Mouse (Mus musculus): ENCODE measurements around the gene Cacng1.

Gene Cacng1

GRCm38 (mm10) chr11:107716332-107716938, at the start of gene Cacng1:
Gene Cacng1 (minus strand): TSS chr11:107716522.
- in situ Hi-C loops (cut with MboI; ENCODE audit: low sequenced_read_pairs): no loop called here

GRCm38 (mm10) chr11:107762688-107763460, 46.6 kb upstream of the Cacng1 start:
- in situ Hi-C loops (cut with MboI; ENCODE audit: low sequenced_read_pairs): no loop called here

GRCm38 (mm10) chr11:107761790-107762500, 45.6 kb upstream of the Cacng1 start:
- in situ Hi-C loops (cut with MboI; ENCODE audit: low sequenced_read_pairs): no loop called here

GRCm38 (mm10) chr11:107760001-107760400, 43.7 kb upstream of the Cacng1 start:
- in situ Hi-C loops (cut with MboI; ENCODE audit: low sequenced_read_pairs): no loop called here

- in situ Hi-C loops (cut with MboI; ENCODE audit: low sequenced_read_pairs): no loop called here
Measured at GRCm38 (mm10) chr11:107759516-107759915, 43.2 kb upstream of the Cacng1 start.

- in situ Hi-C loops (cut with MboI; ENCODE audit: low sequenced_read_pairs): no loop called here
Measured at GRCm38 (mm10) chr11:107749114-107749513, 32.8 kb upstream of the Cacng1 start.

GRCm38 (mm10) chr11:107748243-107749035, 32.1 kb upstream of the Cacng1 start:
- in situ Hi-C loops (cut with MboI; ENCODE audit: low sequenced_read_pairs): no loop called here

- in situ Hi-C loops (cut with MboI; ENCODE audit: low sequenced_read_pairs): no loop called here
Measured at GRCm38 (mm10) chr11:107743100-107743499, 26.8 kb upstream of the Cacng1 start.

- in situ Hi-C loops (cut with MboI; ENCODE audit: low sequenced_read_pairs): no loop called here
Measured at GRCm38 (mm10) chr11:107738418-107739099, 22.2 kb upstream of the Cacng1 start.

- in situ Hi-C loops (cut with MboI; ENCODE audit: low sequenced_read_pairs): no loop called here
Measured at GRCm38 (mm10) chr11:107737886-107738285, 21.6 kb upstream of the Cacng1 start.

- in situ Hi-C loops (cut with MboI; ENCODE audit: low sequenced_read_pairs): no loop called here
Measured at GRCm38 (mm10) chr11:107734133-107734532, 17.8 kb upstream of the Cacng1 start.

GRCm38 (mm10) chr11:107731498-107731897, 15.2 kb upstream of the Cacng1 start:
- in situ Hi-C loops (cut with MboI; ENCODE audit: low sequenced_read_pairs): no loop called here

- in situ Hi-C loops (cut with MboI; ENCODE audit: low sequenced_read_pairs): no loop called here
Measured at GRCm38 (mm10) chr11:107730940-107731339, 14.6 kb upstream of the Cacng1 start.

GRCm38 (mm10) chr11:107729141-107729540, 12.8 kb upstream of the Cacng1 start:
- in situ Hi-C loops (cut with MboI; ENCODE audit: low sequenced_read_pairs): no loop called here

- in situ Hi-C loops (cut with MboI; ENCODE audit: low sequenced_read_pairs): no loop called here
Measured at GRCm38 (mm10) chr11:107728073-107728863, 11.9 kb upstream of the Cacng1 start.

GRCm38 (mm10) chr11:107724603-107725002, 8.3 kb upstream of the Cacng1 start:
- in situ Hi-C loops (cut with MboI; ENCODE audit: low sequenced_read_pairs): no loop called here

- in situ Hi-C loops (cut with MboI; ENCODE audit: low sequenced_read_pairs): no loop called here
Measured at GRCm38 (mm10) chr11:107721057-107721456, 4.7 kb upstream of the Cacng1 start.

- in situ Hi-C loops (cut with MboI; ENCODE audit: low sequenced_read_pairs): no loop called here
Measured at GRCm38 (mm10) chr11:107720264-107721021, 4.1 kb upstream of the Cacng1 start.

- in situ Hi-C loops (cut with MboI; ENCODE audit: low sequenced_read_pairs): no loop called here
Measured at GRCm38 (mm10) chr11:107714368-107714767, 2.0 kb downstream of the Cacng1 start.
